Mouse (Mus musculus): ENCODE data around the gene Pdhx. TPM values are rescaled to one million over a fixed set of nuclear protein-coding genes. Genes with fewer than 3 reads are reported as not detected.
A peak's percentile ranks its signal among the peaks of the same experiment; 100 is the strongest.

The Pdhx gene
- total RNA-seq (2021): 10 to 100 TPM; 97.1 to 97.4 TPM
- long read RNA-seq, experiment 1, transcript Pdhx-201 (11 exons, 2,506 nt): major isoform, 123 of 133 reads
- long read RNA-seq, experiment 1, partial matches to known transcripts: 6 of 133 reads
- long read RNA-seq, experiment 1, other reads (novel, unspliced or antisense): 3 of 133 reads
- long read RNA-seq, experiment 2, transcript Pdhx-201 (11 exons, 2,506 nt): major isoform, 186 of 194 reads
- long read RNA-seq, experiment 2, partial matches to known transcripts: 3 of 194 reads
- long read RNA-seq, experiment 2, other reads (novel, unspliced or antisense): 5 of 194 reads

DNA sequence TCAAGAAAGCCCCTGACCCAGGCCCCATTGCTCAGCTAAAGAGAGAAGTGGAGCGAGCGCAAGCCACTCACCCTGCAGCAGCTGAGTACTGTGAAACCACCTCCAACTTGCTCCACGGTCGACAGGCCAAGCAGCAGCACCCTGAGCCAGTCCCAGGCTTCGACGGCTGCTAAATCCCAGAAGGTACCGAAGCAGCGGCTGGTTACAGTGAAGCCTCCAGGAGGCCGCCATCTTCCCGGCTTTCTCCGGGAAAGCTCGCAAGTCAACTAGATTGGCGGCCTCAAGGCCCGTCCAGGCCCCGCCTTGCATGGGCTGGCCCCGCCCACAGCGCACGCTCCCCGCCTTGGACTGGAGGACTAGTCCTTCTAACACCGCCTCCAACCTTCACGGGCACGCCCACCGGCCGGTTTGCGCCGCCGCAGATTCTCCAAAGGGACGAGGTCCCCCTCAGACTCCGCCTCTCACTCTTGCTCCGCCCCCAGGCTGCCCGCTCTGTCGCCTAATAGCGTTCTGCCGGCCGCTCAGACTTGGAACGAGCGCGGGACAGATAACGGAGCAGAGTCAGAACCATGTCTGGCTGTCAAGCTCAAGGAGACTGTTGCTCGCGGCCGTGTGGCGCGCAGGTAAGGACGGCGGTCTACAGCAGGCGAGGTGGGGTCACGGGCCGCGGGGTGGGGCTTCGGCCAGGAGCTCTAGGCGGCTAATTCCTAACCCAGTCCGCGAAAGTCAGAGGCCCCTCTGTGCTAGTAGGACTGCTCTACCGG lies at the start of gene Pdhx, which contains the start of gene Apip:
Gene Pdhx (minus strand): TSS at position 295 of the 764 bp plus-strand sequence.
Gene Apip (plus strand): TSS at position 457 of the 764 bp plus-strand sequence.
- peak; percentile 100 for DNase-seq

DNA sequence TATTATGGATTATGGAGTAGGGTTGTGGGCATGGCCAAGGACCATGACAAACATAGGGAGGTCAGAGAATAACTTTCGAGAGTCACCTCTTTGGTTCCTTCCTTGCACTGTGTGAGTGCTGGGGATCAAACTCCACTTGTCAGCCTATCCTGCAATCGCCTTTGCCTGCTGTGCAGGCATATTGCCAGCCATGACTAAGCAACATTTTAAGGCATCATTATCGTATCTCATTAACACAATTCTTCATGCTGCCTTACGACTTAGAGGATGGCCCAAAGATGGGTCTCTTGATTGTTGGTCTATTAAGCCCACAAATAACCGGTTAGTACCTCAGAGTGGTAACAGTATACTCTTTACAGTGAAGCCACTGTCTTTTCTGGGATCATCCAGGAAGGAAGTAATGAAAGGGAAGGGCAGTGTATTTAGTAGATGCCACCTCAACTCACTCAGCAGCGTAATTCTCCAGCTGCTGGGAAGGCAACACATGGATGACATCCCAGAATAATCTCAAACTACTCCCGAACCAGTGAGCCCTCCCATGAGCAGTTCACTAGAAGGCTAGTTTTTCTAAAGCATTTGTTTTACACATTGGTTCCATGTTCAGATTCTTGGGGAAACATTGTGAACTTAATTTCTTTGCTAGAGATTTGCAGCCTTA lies 46.0 kb upstream of the Pdhx start:
- no peak for DNase-seq

DNA sequence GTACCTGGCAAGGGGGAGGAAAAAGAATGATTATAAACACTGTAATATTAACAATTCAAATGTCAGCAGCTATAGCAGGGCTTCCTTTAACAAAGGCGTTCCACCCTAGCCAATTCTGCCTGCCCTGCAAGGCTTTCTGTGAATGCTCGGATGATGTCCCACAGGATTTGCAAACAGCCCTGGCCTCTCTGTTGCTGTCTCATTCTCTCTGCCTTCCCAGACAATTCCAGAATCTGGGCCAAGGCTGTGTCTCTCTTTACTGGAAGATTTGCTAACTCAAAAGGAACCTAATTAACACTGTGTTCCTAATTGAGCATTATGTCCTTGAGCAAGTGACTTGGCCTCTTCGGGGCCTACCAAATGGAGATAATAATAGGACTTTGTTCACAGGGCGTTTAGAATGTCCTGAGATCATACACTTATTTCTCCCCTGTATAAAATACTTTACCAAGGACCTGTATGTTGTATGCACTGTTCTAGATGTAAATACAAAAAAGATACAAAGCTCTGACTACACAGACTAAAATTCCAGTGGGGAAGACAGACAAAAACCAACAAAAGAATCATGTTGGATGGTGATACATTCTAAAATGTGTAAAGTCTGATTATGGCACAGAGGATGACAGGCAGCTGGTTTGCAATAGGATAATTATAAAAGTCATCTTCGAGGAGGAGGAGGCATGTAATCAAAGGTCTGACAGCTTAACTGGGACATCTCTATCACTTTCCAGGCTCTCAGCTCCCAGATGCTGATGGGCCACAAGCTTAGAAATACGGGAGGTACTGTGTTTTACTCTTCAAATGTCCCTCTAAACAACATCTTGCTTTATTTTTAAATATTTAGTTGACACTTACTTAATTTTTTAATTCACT lies 45.2 kb upstream of the Pdhx start:
- no peak for DNase-seq

DNA sequence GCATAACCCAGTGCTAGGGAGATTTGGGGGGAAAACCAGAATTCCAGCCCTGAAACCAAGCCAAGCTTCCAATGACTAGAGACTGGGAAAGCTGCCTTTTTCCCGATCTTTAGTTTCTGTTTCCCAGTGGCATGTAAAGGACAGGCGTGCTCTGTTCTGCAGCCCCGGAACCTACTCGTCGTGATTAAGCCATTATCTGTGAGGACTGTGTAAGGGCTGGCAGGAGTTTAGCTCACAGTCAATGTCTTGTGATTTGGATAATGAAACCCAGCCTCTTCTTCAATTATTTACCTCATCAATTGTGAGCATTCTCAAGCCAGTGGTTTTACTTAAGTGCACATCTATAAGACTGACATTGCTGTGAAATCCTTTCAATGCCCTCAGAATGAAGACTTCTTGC lies 43.9 kb upstream of the Pdhx start:
- no peak for DNase-seq

DNA sequence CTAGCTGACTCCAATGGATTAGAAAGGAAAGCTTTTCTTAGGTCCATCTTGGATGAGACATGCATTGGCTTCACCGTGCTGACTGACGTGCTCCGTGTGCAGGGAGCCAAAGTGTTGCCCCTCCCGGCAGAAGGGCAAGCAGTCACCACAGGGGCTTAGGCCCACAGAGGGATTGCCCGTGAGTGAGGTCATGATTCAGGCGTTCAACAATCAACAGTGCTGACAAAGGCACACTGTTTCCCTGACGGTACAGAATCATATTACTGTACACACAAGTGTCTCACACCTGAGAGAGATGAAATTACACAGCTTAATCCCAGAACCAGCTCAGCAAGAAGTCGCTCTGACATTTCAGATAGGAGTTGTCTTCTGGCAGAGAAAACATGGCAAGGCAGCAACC lies 38.4 kb upstream of the Pdhx start:
- DNase-seq: no peak

DNA sequence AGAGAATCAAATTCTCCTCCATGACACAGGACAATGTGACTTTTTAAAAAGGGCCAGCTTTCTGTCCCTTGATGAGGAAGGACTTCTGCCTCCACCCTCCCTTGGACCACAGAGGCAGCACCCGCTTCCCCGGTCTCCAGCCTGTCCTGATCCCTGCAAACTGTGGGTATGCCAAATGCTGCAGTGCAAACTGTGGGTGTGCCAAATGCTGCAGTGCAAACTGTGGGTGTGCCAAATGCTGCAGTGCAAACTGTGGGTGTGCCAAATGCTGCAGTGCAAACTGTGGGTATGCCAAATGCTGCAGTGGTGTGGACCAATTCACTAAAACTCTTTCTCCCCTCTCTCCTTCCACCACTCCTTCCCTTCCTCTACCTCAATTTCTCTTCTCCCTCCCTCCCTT lies 32.9 kb upstream of the Pdhx start:
- no peak for DNase-seq

DNA sequence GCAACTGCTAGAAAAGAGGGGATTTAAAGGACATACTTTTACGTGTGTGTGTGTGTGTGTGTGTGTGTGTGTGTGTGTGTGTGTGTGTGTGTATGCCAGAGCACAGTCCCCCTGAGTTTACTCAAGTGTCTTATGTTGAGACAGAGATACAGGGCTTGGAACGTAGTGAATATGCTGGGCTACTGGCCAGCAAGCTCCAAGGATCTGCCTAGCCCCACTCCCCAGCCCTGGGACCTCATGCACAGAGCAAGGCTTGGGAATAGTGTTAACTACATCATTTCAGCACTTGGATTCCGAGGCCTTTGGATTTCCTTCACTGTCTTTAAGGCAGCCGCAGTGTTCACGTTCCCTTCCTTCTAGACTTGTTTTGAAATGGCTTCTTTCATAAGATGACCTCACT lies 29.3 kb upstream of the Pdhx start:
- no peak for DNase-seq

DNA sequence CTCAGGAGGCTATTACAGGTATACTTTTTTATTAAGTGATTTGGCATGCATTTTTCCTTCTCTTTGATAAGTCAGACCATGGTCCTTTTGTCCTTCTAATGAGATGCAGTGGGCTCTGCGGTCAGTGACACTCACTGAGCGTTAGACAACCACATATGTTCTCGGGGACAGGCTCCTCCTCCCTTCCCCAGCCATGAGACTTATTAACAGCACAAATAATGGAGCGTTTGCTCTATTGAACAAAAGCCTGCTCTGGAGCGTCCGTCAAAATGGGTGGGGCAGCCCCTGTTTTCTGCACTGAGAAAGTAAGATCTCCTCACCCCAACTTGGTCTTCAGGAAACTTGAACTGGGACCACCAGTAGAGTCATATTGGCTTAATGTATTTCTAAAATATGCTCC lies 16.2 kb upstream of the Pdhx start:
- DNase-seq: no peak

DNA sequence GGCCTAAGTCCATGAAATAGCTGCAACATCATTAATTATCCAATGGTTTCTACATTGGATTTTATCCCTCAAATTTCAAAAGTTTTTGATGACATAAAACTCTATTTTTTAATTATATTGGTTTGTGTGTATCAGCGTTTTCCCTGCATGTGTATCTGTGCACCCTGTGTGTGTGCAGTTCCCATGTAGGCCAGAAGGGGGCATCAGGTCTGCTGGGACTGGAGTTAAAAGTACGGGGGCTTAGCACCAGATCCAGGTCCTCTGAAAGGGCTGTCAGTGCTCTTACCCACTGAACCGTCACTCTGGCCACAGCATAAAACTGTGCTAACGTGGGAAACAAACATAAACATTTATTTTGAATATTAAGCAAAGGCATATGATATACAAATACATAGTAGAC lies 14.8 kb upstream of the Pdhx start:
- DNase-seq: no peak

DNA sequence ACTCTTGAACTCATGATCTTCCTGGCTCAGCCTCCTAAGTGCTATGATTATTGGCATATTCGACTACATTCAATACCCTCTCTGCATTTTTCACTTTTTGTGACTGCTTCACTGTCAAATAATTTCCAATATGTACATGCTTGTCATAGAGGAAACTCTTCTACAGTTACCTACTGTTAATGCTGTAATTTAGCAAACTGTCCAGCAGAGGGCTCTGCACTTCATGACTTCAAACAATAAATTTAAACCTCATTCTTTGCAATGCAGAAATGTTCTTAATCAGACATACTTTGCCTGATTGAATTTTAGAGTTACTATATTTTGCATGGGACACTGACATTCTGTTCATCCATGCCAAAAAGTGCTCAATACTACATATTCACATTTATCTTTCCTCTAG lies 13.1 kb upstream of the Pdhx start:
- no peak for DNase-seq

DNA sequence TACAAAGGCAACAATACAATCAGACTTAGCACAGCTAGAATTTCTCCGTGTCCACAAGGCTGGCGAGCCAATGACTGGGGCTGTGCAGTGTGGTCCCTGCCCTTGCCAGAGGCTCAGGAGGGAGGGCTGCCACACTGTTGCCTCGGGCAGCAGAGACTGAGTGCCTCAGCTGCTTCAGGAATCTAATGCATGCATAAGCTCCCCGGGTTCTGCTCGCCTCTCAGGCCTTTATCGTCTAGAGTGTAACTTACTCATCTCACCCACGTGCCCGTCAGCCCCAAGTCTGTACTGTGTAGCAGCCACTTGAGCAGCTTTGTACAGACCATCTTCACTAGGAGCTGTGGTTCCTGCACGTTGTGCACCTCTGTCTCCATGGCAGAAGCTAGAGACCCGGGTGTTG lies 12.3 kb upstream of the Pdhx start:
- no peak for DNase-seq

DNA sequence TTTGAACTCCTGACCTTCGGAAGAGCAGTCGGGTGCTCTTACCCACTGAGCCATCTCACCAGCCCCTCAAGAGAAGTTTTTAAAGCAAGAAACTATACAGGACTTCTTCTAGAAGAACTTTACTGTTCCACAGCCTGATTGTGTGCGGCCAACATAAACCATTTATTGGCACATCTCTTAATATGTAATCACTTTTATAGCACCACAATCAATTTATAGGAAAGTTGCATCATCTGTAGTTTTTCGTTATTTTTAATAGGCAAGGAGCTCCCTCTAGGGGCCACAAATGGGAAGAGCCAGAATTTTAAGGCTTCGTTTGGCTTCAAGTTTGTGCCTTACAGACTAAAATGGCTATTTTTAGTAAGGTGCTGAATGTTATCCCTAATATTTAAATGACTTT lies 11.1 kb upstream of the Pdhx start:
- no peak for DNase-seq

DNA sequence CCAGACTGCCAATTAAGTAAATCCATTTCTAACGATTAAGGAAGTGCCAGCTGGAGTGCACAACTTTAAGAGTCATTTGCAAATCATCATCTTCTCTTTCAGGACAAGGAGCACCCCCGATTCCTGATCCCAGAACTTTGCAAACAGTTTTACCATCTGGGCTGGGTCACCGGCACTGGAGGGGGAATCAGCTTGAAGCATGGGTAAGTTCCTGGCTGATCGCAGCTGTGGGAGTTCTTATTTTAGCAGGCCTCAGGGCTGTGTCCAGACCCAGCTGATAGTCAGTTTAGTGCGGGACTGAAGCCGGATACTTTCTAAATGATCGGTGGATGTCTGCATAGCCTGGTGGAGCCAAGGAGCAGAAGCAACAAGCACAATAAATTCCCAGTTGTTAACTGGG lies 9.5 kb upstream of the Pdhx start:
- no peak for DNase-seq

DNA sequence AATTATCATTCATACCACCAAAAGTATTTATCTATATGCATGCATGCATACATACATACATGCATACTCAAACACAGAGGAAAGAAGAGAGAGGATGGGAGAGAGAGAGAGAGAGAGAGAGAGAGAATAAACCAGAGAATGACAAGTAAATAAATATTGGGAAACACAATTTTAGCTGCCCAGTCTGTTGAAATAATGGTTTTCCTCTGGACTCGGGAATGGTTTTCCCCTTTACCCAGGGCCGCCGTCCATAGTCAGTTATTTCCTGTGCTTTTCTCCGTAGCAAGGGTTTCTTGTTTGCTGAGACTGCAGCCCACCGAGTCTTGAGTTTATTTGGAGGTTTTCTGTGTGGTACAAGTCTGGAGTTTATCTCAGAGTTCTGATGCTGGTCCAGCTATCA lies 8.4 kb upstream of the Pdhx start:
- no peak for DNase-seq

DNA sequence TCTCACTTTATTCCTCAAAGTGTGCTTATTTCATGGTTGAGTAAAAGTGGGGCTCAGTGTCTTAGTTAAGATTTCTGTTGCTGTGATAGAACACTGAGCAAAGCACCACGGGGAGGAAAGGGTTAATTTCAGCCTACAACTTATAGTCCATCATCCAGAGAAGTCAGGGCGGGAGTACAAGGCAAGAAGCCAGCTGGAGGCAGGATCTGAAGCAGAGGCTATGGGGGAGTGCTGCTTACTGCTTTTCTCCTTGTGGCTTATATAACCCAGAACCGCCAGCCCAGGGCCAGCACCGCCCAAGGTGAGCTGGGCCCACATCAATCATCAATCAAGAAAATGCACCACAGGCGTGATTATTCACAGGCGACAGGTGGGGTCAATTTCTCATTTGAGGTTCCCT lies 7.8 kb upstream of the Pdhx start:
- DNase-seq: peak; percentile 18

DNA sequence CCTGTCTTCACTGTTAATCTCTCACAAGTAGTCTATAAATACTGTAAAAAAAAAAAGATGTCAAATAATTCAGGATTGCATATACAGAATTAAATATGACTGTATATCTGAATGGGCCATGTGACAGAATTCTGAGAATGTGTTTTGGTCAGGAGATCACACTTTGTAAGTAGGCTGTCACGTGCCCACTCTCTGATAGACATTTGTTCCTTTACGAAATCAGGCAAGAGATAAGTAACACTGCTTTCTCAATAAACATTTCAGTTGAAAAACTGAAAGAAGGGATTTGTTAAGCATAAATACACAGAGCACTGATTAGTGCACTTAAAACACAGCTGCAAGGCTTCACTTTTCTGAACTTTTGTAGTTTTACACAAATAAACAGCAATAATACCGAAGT lies 2.7 kb downstream of the Pdhx start:
- DNase-seq: no peak

DNA sequence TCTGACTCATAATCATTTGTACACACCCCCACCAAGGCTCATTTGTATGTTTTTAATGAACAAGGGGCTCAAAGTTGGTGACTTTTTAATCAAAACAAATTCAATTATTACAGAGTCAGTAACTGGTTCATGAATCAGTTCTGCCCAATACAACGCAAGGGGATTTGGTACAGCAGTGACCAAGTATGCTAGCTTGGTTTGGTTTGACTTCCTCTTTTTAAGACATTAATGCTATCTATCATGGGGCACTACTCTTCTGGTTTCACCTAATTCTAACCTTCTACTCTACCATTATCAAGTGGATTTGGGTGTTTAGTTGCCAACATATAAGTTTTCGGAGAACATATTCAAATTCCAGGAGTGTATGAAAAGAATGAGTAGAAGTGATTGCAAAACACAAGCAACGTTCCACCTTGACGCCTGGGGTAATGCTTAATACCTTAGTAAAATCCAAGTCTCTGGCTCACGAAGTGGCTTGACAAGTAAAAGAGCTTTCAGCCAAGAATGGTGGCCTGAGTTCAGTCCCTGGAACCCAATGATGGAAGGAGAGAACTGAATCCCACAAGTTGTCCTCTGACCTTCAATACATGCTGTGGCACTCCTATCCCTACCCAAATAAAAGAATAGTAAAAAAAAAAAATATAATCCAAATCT lies 3.4 kb downstream of the Pdhx start:
- no peak for DNase-seq

DNA sequence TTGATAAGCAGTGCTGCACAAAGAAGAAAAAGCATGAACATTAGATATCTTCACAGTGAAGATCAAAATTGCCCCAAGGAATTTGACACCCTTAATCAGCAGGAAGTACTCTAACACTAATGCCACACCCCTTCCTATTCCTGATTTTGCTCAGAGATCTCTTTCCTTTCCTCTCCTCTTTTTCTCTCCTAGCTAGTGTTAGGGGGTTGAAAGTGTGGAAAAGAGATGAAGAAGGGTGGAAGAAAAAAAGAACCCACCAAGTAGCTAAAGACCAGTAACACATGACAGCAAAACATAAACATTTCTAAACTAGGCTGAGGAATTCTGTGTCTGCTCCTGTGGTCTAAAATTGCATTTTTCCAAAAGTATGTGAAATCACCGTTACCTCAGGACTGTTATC lies 4.7 kb downstream of the Pdhx start:
- no peak for DNase-seq

DNA sequence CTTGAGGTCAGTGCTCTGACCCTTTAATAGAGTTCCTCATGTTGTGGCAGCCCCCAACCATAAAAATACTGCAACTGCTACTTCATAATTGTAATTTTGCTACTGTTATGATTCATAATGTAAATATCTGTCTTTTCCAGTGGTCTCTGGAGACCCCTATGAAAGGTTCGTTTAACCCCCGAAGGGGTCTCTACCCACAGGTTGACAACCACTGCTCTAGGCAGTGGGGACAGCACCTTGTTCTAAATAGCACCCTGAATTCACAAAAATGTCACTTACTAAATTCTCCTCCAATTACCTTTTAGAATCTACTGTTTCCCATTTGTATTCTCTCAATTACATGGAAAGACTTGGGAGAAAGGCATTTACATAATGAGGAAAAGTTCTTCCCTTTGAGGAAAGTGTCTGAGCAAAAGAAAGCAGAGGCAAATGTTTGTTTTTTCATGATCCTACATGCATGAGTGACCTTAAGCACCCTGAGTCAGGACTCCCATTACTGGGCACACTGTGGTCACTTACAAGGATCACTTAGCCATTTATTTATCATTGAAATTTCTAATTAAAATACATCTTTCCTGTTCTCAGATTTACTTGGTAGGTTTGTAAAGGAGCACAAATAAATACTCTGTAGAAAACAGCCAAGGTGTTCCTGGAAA lies 5.6 kb downstream of the Pdhx start:
- DNase-seq: no peak

DNA sequence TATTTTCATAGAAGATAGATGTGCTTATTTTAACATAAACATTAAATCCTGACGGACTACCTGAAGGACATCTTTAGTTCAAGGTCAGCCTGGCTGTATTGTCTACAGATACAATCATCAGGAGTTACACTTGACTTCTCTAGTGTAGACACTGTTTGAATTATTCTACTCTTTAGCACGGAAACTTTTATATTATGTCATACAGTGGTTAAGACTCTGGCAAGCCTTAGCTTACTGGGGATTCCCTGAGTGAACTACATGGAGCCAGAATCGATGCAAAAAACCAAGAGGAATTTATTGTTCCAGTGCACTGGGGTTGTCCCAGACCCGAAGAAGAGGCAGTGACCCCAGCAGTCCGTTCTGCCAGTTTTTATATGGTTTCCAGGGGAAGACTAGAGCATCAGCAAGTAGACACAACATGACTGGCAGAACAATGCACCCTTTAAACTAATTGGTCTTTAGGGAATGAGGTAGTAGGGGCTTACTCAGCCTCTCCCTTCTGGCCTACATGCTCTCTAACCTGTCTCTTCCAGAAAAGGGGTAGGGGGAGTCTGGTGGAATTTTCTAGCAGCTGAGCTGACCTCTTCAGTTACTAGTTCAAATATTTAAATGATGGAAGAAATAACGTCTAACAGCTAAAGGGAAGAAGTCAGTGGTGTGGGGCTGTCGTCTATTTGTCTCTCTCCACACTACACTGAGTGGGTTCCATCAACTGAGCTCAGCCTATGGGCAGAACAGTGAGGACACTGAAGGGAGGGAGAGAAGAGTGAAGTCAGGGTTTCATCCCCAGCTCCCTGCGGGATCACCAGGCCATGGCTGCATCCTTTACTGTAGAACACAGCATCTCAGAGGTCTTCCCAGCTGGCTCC lies 6.4 kb downstream of the Pdhx start:
- DNase-seq: no peak
